ENCODE assay signal across 13 mouse cellular contexts in the genomic region with DNA sequence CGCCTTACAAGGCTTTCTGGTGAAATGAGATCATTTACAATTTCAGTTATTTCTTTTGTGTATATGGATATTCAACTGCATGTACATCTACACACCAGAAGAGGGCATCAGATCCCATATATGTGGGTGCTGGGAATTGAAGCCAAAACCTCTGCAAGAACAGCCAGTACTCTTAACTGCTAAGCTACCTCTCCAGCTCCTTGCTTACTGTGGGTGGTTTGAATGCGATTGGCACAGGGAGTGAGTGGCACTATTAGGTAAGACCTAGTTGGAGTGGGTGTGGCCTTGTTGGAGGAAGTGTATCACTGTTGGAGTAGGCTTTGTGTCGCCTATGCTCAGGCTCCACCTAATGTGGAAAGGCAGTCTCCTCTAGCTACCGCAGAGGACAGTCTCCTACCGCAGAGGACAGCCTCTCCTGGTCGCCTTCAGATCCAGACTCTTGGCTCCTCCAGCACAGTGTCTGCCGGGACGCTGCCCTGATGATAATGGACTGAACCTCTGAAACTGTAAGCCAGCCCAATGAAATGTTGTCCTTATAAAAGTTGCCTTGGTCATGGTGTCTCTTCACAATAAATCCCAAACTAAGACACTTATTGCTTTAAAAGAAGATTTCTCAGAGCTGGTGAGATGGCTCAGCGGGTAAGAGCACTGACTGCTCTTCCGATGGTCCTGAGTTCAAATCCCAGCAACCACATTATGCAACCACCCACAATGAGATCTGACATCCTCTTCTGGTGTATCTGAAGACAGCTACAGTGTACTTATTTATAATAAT. TPM values are rescaled to one million over a fixed set of nuclear protein-coding genes. Genes with fewer than 3 reads are reported as not detected.
A peak's percentile ranks its signal among the peaks of the same experiment; 100 is the strongest.
DNase-seq lines count a peak whose midpoint lies in the region; ATAC-seq and TF ChIP-seq lines count a peak whose summit lies in the region.
"Had no signal": no experiment of that assay in that cellular context is flagged by ENCODE, and none has a peak within 500 bp of the region (broad histone marks: within the 10 kb centered on the region; RNA-seq: fewer than 3 reads in every experiment).

No protein-coding gene starts in this region.

- intact Hi-C loops in heart, postnatal 14 days (cut with DNase I) = loop anchor here (5.0 kb wide), 1 partner anchor 178 kb away; a partner anchor contains a TSS

- no peak overlapping the region for H3K4me3 ChIP-seq in heart, embryonic 13.5 days
- H3K4me3 ChIP-seq: myocyte had no signal

- H3K27ac ChIP-seq in heart, embryonic 13.5 days (replicated peaks) = peak overlapping the region; percentile 100

- H3K4me2 ChIP-seq in heart, embryonic 13.5 days = no peak overlapping the region

- ATAC-seq in heart, embryonic 13.5 days (ENCODE audit: extremely low read depth, insufficient number of reproducible peaks, low FRiP score, low TSS enrichment) = no peak
- no peak for ATAC-seq in Patski
- ATAC-seq in megakaryocyte, adult 5-6 weeks (ENCODE audit: poor library complexity, severe bottlenecking) = peak; percentile 67

- no peaks in the 10 kb centered on the region for H3K27me3 ChIP-seq in heart, embryonic 13.5 days (replicated peaks)
- H3K27me3 ChIP-seq in Patski = no peaks in the 10 kb centered on the region

- peaks cover 7% of the 10 kb centered on the region for H3K36me3 ChIP-seq in heart, embryonic 13.5 days

- DNase-seq in heart, postnatal 14 days = no peak
- DNase-seq in Patski (ENCODE audit: low read depth, low spot score) (no peak), liver (peak; percentile 16)
- no peak for DNase-seq in kidney, postnatal 4 days
- DNase-seq in ovary, adult 18-20 months (ENCODE audit: low spot score) = no peak
- DNase-seq in cerebellum, postnatal 36 days = no peak
- DNase-seq: adrenal gland, postnatal 10 days; cerebellum, adult 18-20 months; kidney, postnatal 14 days; right cerebral cortex, adult 18-20 months had no signal

- in situ Hi-C loops in Patski (cut with MboI; ENCODE audit: low pct_unique_long_range_greater_than_20kb) = loop anchor here (5.0 kb wide), 1 partner anchor 58 kb away; no protein-coding TSS in a partner anchor

- CTCF ChIA-PET in Patski (lab: Charles Lee) = interaction anchor here (1.1 kb wide), 1 partner anchor 36 kb away, joined by 3 read pairs; no protein-coding TSS in a partner anchor

- no peaks in the 10 kb centered on the region; the same call in 1 of the 2 replicates for H3K9me3 ChIP-seq in heart, embryonic 13.5 days

- POLR2A ChIA-PET in Patski (lab: Charles Lee) = interaction anchor here (2.1 kb wide), 1 partner anchor 11 kb away, joined by 4 read pairs; no protein-coding TSS in a partner anchor

- TF ChIP-seq CTCF in Patski (IDR thresholded peaks at IDR 0.05) = peak; percentile 35

- H3K9ac ChIP-seq in heart, embryonic 13.5 days = no peak overlapping the region; the same call in 1 of the 2 replicates

- peaks cover 31% of the 10 kb centered on the region for H3K4me1 ChIP-seq in heart, embryonic 13.5 days

- WGBS in heart, embryonic 13.5 days = 89% methylated on average over 10 of the region's 10 CpGs

RNA-seq across cellular contexts. Expression of a gene that starts 1.7 kb away (rescaled TPM):
- 728 and 793 TPM in 2 replicates for polyA plus RNA-seq in heart, embryonic 13.5 days (2015; fragmentation: Nextera tagmentation; extraction: Ambion mirVana)
- 100 to 1,000 TPM; 728 to 823 TPM for total RNA-seq in heart, postnatal 14 days (2021)
- 867 TPM for polyA plus RNA-seq in Patski (2021)
- 445 and 515 TPM in 2 replicates for total RNA-seq in megakaryocyte, adult 5-6 weeks (2015)
- total RNA-seq in megakaryocyte, adult 5-6 weeks (2017) = 230 and 278 TPM in 2 replicates

RNA-seq across cellular contexts. Expression of a gene that starts 1.9 kb away (rescaled TPM):
- 156 and 169 TPM in 2 replicates for polyA plus RNA-seq in heart, embryonic 13.5 days (2015; fragmentation: Nextera tagmentation; extraction: Ambion mirVana)
- total RNA-seq in heart, postnatal 14 days (2021) = 1,000 to 10,000 TPM; 1,141 to 1,154 TPM
- 2.8 TPM for polyA plus RNA-seq in Patski (2021)
- 0.07 and 0.11 TPM in 2 replicates for total RNA-seq in megakaryocyte, adult 5-6 weeks (2015)
- total RNA-seq in megakaryocyte, adult 5-6 weeks (2017) = 0.44 and 0.69 TPM in 2 replicates

Comparison
In these comparisons a context has a peak if more than half of its experiments do, and no peak if none do; other contexts are left out.
1. RNA of a gene that starts 1.9 kb away (total RNA-seq): 1,141 to 1,154 TPM in heart, postnatal 14 days; 0.07 to 0.69 TPM in megakaryocyte, adult 5-6 weeks; every median in the first group is over 100 times any median in the second.